Mouse (Mus musculus) CD4-positive helper T cell, adult 2 months (primary cell): ENCODE results near the gene Otop1.
A peak's percentile ranks its signal among the peaks of the same experiment; 100 is the strongest.

ENCODE experiments used
- DNase-seq: peaks from one replicate; pipeline ENCODE4 v3.0.0-alpha.2; 2012; ENCODE audit warnings: low read depth, missing footprints, low spot score

Gene Otop1

GRCm38 (mm10) chr5:38275771-38276170, at the start of gene Otop1:
TSS of gene Otop1 (plus strand) at chr5:38275972.
- no peak for DNase-seq

GRCm38 (mm10) chr5:38235422-38235821, 40.4 kb upstream of the Otop1 start:
- peak; percentile 48 for DNase-seq

- DNase-seq = no peak
Observed at GRCm38 (mm10) chr5:38236627-38237026, 39.1 kb upstream of the Otop1 start.

GRCm38 (mm10) chr5:38240727-38241472, 34.9 kb upstream of the Otop1 start:
- no peak for DNase-seq

- DNase-seq = no peak
Observed at GRCm38 (mm10) chr5:38241473-38241834, 34.3 kb upstream of the Otop1 start.

- no peak for DNase-seq
Observed at GRCm38 (mm10) chr5:38241966-38242365, 33.8 kb upstream of the Otop1 start.

- DNase-seq = peak; percentile 22
Observed at GRCm38 (mm10) chr5:38255195-38255594, 20.6 kb upstream of the Otop1 start.

- no peak for DNase-seq
Observed at GRCm38 (mm10) chr5:38255644-38256043, 20.1 kb upstream of the Otop1 start.

- DNase-seq = no peak
Observed at GRCm38 (mm10) chr5:38256551-38256950, 19.2 kb upstream of the Otop1 start.

GRCm38 (mm10) chr5:38258034-38258772, 17.6 kb upstream of the Otop1 start:
- DNase-seq = no peak

- no peak for DNase-seq
Observed at GRCm38 (mm10) chr5:38258773-38259146, 17.0 kb upstream of the Otop1 start.

GRCm38 (mm10) chr5:38259455-38260106, 16.2 kb upstream of the Otop1 start:
- no peak for DNase-seq

- peak; percentile 82 for DNase-seq
Observed at GRCm38 (mm10) chr5:38260107-38260682, 15.6 kb upstream of the Otop1 start, which contains the start of gene Tmem128. TSS of gene Tmem128 (plus strand) at chr5:38260185.

GRCm38 (mm10) chr5:38270942-38271341, 4.8 kb upstream of the Otop1 start:
- DNase-seq = no peak

GRCm38 (mm10) chr5:38273831-38274230, 1.9 kb upstream of the Otop1 start:
- peak; percentile 48 for DNase-seq

- no peak for DNase-seq
Observed at GRCm38 (mm10) chr5:38276451-38276850, 679 bp downstream of the Otop1 start.

- DNase-seq = no peak
Observed at GRCm38 (mm10) chr5:38277098-38277866, 1.5 kb downstream of the Otop1 start.

GRCm38 (mm10) chr5:38277936-38278600, 2.3 kb downstream of the Otop1 start:
- no peak for DNase-seq

GRCm38 (mm10) chr5:38280075-38280474, 4.3 kb downstream of the Otop1 start:
- DNase-seq = no peak

GRCm38 (mm10) chr5:38285724-38286123, 10.0 kb downstream of the Otop1 start:
- no peak for DNase-seq

GRCm38 (mm10) chr5:38288476-38288875, 12.7 kb downstream of the Otop1 start:
- DNase-seq = no peak
